20 mouse cellular contexts compared by ENCODE assay signal in genomic region chr5:131566032-131566431, GRCm38 (mm10).
DNase-seq lines count a peak whose midpoint lies in the region; ATAC-seq and TF ChIP-seq lines count a peak whose summit lies in the region.
"Had no signal": no experiment of that assay in that cellular context is flagged by ENCODE, and none has a peak within 500 bp of the region (broad histone marks: within the 10 kb centered on the region; RNA-seq: fewer than 3 reads in every experiment).

No protein-coding gene starts in this region.

- 32% methylated on average over 6 of the region's 6 CpGs for WGBS in intestine, postnatal 0 days
- 78% methylated on average over 6 of the region's 6 CpGs for WGBS in lung, adult 2 months

- ATAC-seq in intestine, postnatal 0 days, result peak; percentile 56; the same call in 1 of the 2 replicates
- ATAC-seq: CD4-positive, CD25-positive, alpha-beta regulatory T cell, adult 4 months; forebrain, embryonic 16.5 days; liver, embryonic 12.5 days; midbrain, embryonic 16.5 days had no signal

- no peaks in the 10 kb centered on the region for H3K9me3 ChIP-seq in intestine, postnatal 0 days (ENCODE audit: control insufficient read depth)
- H3K9me3 ChIP-seq: heart, embryonic 12.5 days; limb, embryonic 10.5 days; liver, embryonic 12.5 days had no signal

- H3K4me1 ChIP-seq in intestine, postnatal 0 days (replicated peaks; ENCODE audit: control insufficient read depth, insufficient read depth, low read length), result no peaks in the 10 kb centered on the region
- H3K4me1 ChIP-seq in lung, adult 2 months (ENCODE audit: control insufficient read depth, insufficient read depth, low read length), result no peaks in the 10 kb centered on the region
- H3K4me1 ChIP-seq: heart, embryonic 12.5 days; liver, embryonic 12.5 days had no signal

- H3K27ac ChIP-seq in intestine, postnatal 0 days (ENCODE audit: low read depth, low read length), result no peak overlapping the region
- H3K27ac ChIP-seq: limb, embryonic 10.5 days; liver, embryonic 12.5 days had no signal

- H3K4me2 ChIP-seq in intestine, postnatal 0 days (replicated peaks; ENCODE audit: low read depth), result no peak overlapping the region
- H3K4me2 ChIP-seq: heart, embryonic 12.5 days; liver, embryonic 12.5 days had no signal

- H3K4me3 ChIP-seq in intestine, postnatal 0 days (ENCODE audit: low read depth, low read length), result no peak overlapping the region
- H3K4me3 ChIP-seq in lung, adult 2 months (replicated peaks; ENCODE audit: extremely low read depth, low read depth, low read length), result no peak overlapping the region
- H3K4me3 ChIP-seq: heart, embryonic 12.5 days; limb, embryonic 10.5 days; liver, embryonic 12.5 days had no signal

- H3K27me3 ChIP-seq in intestine, postnatal 0 days (replicated peaks; ENCODE audit: control insufficient read depth, insufficient read depth, low read length), result no peaks in the 10 kb centered on the region
- H3K27me3 ChIP-seq: heart, embryonic 12.5 days; liver, embryonic 12.5 days had no signal

- TF ChIP-seq POLR2A in lung, adult 2 months (IDR thresholded peaks at IDR 0.05; ENCODE audit: borderline replicate concordance, extremely low read depth, low read depth, low read length), result no peak

- peak; percentile 37 to 75 for DNase-seq in urinary bladder, adult 18-20 months (ENCODE audit: low spot score in 2 of 2)
- DNase-seq in urinary bladder, adult 2 months (ENCODE audit: low spot score), result no peak
- peak; percentile 88 for DNase-seq in adrenal gland, postnatal 14 days
- no peak for DNase-seq in lung, adult 2 months
- DNase-seq in frontal cortex, postnatal 14 days (ENCODE audit: low spot score in 2 of 2), result no peak
- no peak for DNase-seq in B cell, adult 2 months
- DNase-seq: cerebellum, adult 8-10 months; embryo, embryonic 11 days; gastrocnemius, postnatal 25 days; heart, postnatal 36 days; kidney, adult 11 months; kidney, postnatal 14 days; thymus, postnatal 25 days had no signal

- TF ChIP-seq CTCF in intestine, postnatal 0 days (IDR thresholded peaks at IDR 0.05; ENCODE audit: low read depth), result no peak
- no peak for TF ChIP-seq CTCF in lung, adult 2 months (IDR thresholded peaks at IDR 0.05; ENCODE audit: insufficient read depth, low read length)

- H3K36me3 ChIP-seq in intestine, postnatal 0 days (ENCODE audit: control insufficient read depth, insufficient read depth), result no peaks in the 10 kb centered on the region
- H3K36me3 ChIP-seq: heart, embryonic 12.5 days; limb, embryonic 10.5 days; liver, embryonic 12.5 days had no signal

- no peak overlapping the region for H3K9ac ChIP-seq in intestine, postnatal 0 days (ENCODE audit: low read depth, low read length)
- H3K9ac ChIP-seq: heart, embryonic 12.5 days; liver, embryonic 12.5 days had no signal

Comparison
In these comparisons a context has a peak if more than half of its experiments do, and no peak if none do; other contexts are left out.
1. DNase-seq: peak in urinary bladder, adult 18-20 months (2 of 2) and adrenal gland, postnatal 14 days (single experiment); none in urinary bladder, adult 2 months (single experiment), lung, adult 2 months (single experiment), frontal cortex, postnatal 14 days (0 of 2) and B cell, adult 2 months (0 of 2).